Mouse (Mus musculus) forebrain, postnatal 0 days (tissue): ENCODE measurements around the gene Rag2. TPM values are rescaled to one million over a fixed set of nuclear protein-coding genes. Genes with fewer than 3 reads are reported as not detected.

Experiments
- ATAC-seq: fragments of 200-750 bp; cut with Nextera tagmentation; 2 replicates; pipeline ENCODE4 v1.8.0; 2017; ENCODE audit warnings: mild to moderate bottlenecking, moderate library complexity
- DNase-seq: peaks from one replicate; pipeline ENCODE4 v3.0.0-alpha.2; 2015
- H3K27ac ChIP-seq: fragments of 300-500 bp; sonication (generic); 2 replicates; pipeline ENCODE4 v1.5.1; 2014; ENCODE audit warnings: low read depth, mild to moderate bottlenecking, antibody characterized with exemption, low read length, moderate library complexity, mixed read lengths
- H3K27me3 ChIP-seq: fragments of 300-500 bp; sonication (generic); 2 replicates; pipeline ENCODE4 v1.6.1; 2014; ENCODE audit warnings: mild to moderate bottlenecking, low read length, mixed read lengths; ENCODE audit not compliant: insufficient read depth
- H3K36me3 ChIP-seq: fragments of 300-500 bp; sonication (generic); 2 replicates; pipeline ENCODE4 v1.6.1; 2014; ENCODE audit warnings: mild to moderate bottlenecking, moderate library complexity; ENCODE audit not compliant: insufficient read depth
- H3K4me1 ChIP-seq: fragments of 300-500 bp; sonication (generic); 2 replicates; pipeline ENCODE4 v1.6.1; 2014; ENCODE audit warnings: antibody characterized with exemption; ENCODE audit not compliant: insufficient read depth
- H3K4me2 ChIP-seq: fragments of 300-500 bp; sonication (generic); 2 replicates; pipeline ENCODE4 v1.6.1; 2014; ENCODE audit warnings: low read depth, mild to moderate bottlenecking, moderate library complexity
- H3K4me3 ChIP-seq: fragments of 300-500 bp; sonication (generic); 2 replicates; pipeline ENCODE4 v1.5.1; 2014; ENCODE audit warnings: low read depth, low read length, mixed read lengths
- H3K9ac ChIP-seq: fragments of 300-500 bp; sonication (generic); 2 replicates; pipeline ENCODE4 v1.6.1; 2014; ENCODE audit warnings: mild to moderate bottlenecking
- H3K9me3 ChIP-seq: fragments of 300-500 bp; sonication (generic); 2 replicates; pipeline ENCODE4 v1.6.1; 2016; ENCODE audit warnings: low read length
- CTCF ChIP-seq: sonication (generic); IDR thresholded peaks from 2 replicates; pipeline ENCODE4 v1.5.1; 2016; ENCODE audit warnings: antibody characterized with exemption, control low read depth, low read depth
- WGBS: fragments of 180-500 bp; shearing (Covaris S2); extraction: QIAGEN DNeasy Blood & Tissue Kit; methylation state at CpG from one replicate; pipeline ENCODE4 v1.1.7; 2014; 5-methylcytosine and 5-hydroxymethylcytosine counted together
- polyA plus RNA-seq: library from polyadenylated mRNA; unstranded; fragments of >200 nt; fragmentation: Nextera tagmentation; extraction: Ambion mirVana; gene quantifications from 2 replicates; pipeline ENCODE4 v1.2.1, GENCODE M21; 2015
- total RNA-seq: library from RNA; depleted of rRNA; stranded (reverse); fragments of >200 nt; gene quantifications from 2 replicates; pipeline ENCODE4 v1.2.3, GENCODE M21; 2014

The Rag2 gene
- total and polyA plus RNA-seq, 2 experiments from 2014 or later = not detected

DNA sequence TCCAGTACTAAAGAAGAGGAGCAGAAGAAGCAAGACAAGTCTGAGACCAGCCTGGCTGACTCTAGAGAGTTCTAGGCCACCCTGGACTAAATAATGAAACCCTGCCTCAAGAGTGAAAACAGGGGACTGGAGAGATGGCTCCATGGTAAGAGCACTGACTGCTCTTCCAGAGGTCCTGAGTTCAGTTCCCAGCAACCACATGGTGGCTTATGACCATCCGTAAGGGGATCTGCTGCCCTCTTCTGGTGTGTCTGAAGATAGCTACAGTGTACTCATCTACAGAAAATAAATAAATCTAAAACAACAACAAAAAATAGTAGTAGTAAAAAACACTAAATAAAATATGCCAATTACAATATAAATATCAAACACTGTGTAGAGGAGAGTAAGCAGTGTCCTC, 21.3 kb downstream of the Rag2 start:
- Histone ChIP-seq H3K4me3 (no peak overlapping the region), H3K4me1 (no peaks in the 10 kb centered on the region), H3K9ac (no peak overlapping the region), H3K36me3 (no peaks in the 10 kb centered on the region), H3K27ac (no peak overlapping the region), H3K9me3 (no peaks in the 10 kb centered on the region), H3K4me2 (no peak overlapping the region), H3K27me3 (no peaks in the 10 kb centered on the region)
- ATAC-seq = no peak
- WGBS = 95% methylated on average over 1 of the region's 1 CpGs
- DNase-seq = no peak
- no peak for TF ChIP-seq CTCF

DNA sequence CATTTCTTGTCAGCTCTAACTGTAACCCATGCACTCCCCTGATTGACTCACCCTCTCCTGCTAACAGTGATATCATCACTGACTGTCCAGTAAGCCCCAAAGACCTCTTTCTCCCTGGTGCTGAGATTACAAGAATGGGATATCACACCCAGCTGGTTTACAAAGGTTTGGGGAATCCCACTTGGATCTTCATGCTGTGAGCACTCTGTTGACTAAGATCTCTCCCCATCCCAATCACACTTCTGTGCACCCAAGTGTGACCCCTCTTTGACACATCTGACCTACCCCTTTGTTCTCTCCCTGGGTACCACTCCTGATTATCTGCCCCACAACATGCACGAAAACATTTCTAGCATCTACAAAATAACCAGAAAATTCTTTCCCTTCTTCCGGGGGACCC, 23.8 kb downstream of the Rag2 start:
- no peaks in the 10 kb centered on the region for H3K27me3 ChIP-seq
- no peak overlapping the region for H3K27ac ChIP-seq
- WGBS = 54% methylated on average over 2 of the region's 2 CpGs
- DNase-seq (no peak), ATAC-seq (no peak)
- no peaks in the 10 kb centered on the region for H3K4me1 ChIP-seq
- H3K4me3 ChIP-seq = no peak overlapping the region
- H3K4me2 ChIP-seq = no peak overlapping the region
- H3K9ac ChIP-seq = no peak overlapping the region
- no peaks in the 10 kb centered on the region for H3K36me3 ChIP-seq
- H3K9me3 ChIP-seq = no peaks in the 10 kb centered on the region
- no peak for TF ChIP-seq CTCF

- no peak within 1 kb of the TSS for H3K4me3 ChIP-seq
- no peaks in the 10 kb centered on the region for H3K27me3 ChIP-seq
- WGBS = 23% methylated on average over 8 of the region's 8 CpGs
- no peak within 1 kb of the TSS for H3K27ac ChIP-seq
- DNase-seq (peak; percentile 25), ATAC-seq (peak; percentile 47)
- no peak for TF ChIP-seq CTCF
- H3K36me3 ChIP-seq = no peaks in the 10 kb centered on the region
- no peak within 1 kb of the TSS for H3K4me2 ChIP-seq
- H3K9me3 ChIP-seq = no peaks in the 10 kb centered on the region
- H3K4me1 ChIP-seq = no peaks in the 10 kb centered on the region
- H3K9ac ChIP-seq = no peak within 1 kb of the TSS
Measured at GRCm38 (mm10) chr2:101649114-101649671, 24.7 kb downstream of the Rag2 start, which contains the start of the genes Rag1 and B230118H07Rik. Gene Rag1, minus strand, starts transcription at chr2:101649501. Gene B230118H07Rik, minus strand, starts transcription at chr2:101649532.

DNA sequence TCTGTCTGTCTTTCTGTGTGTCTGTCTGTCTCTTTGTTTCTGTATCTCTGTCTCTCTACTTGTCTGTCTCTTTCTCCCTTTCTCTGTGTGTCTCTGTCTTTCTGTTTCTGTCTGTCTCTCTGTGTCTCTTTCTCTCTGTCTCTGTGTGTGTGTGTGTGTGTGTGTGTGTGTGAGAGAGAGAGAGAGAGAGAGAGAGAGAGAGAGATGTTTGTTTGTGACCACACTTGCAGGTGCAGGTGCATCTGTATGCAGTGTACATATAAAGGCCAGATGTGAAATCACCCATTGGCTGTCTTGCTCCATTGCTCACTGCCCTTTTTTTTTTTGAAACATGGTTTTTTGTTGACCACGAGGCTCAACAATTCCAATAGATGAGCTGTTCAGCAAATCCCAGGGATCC, 25.9 kb downstream of the Rag2 start:
- no peak overlapping the region for H3K9ac ChIP-seq
- no peak overlapping the region for H3K4me2 ChIP-seq
- H3K4me3 ChIP-seq = no peak overlapping the region
- no peaks in the 10 kb centered on the region for H3K4me1 ChIP-seq
- H3K27ac ChIP-seq = no peak overlapping the region
- no peaks in the 10 kb centered on the region for H3K27me3 ChIP-seq
- DNase-seq (no peak), ATAC-seq (no peak)
- H3K9me3 ChIP-seq = no peaks in the 10 kb centered on the region
- no peak for TF ChIP-seq CTCF
- H3K36me3 ChIP-seq = no peaks in the 10 kb centered on the region
- WGBS = 72% methylated on average over 1 of the region's 1 CpGs

DNA sequence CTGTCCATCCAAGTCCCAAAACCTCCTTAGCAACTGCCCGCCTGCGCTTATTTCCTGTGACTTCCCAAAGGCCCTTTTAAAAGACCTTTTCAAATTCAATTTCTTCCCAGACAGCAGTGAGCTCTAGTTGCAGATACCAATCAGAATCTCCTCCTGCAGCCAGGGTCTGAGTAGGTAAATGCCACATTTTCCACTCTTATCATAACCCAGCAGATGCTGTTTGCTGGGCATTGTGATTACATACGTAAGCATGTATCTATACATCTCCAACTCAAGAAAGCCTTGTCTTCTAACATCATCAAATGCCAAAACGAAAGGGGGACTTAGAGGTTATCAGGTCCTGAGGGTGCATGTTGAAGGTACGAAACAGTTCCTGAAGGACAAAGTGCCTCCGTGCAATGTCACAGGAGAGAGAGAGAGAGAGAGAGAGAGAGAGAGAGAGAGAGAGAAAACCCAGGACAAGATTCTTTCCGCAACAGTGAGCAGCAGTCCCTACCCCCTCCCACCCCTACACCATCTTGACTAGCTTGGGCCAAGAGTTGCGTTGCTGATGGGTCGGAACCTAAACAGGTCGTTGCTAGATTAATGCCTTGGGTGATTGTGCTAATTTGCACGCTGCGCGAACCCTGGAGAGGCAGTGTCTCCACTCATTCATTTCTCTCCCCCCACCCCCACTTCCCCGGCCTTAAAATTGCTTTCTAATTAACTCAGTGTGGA, 27.8 kb downstream of the Rag2 start:
- no peak overlapping the region for H3K27ac ChIP-seq
- no peaks in the 10 kb centered on the region for H3K36me3 ChIP-seq
- peak overlapping the region; percentile 65 for H3K4me2 ChIP-seq
- H3K4me1 ChIP-seq = no peaks in the 10 kb centered on the region
- peak overlapping the region; percentile 37 for H3K4me3 ChIP-seq
- H3K9me3 ChIP-seq = no peaks in the 10 kb centered on the region
- 22% methylated on average over 14 of the region's 14 CpGs for WGBS
- TF ChIP-seq CTCF = no peak
- H3K27me3 ChIP-seq = no peaks in the 10 kb centered on the region
- ATAC-seq (peak; percentile 62), DNase-seq (no peak)
- peak overlapping the region; percentile 43 for H3K9ac ChIP-seq

DNA sequence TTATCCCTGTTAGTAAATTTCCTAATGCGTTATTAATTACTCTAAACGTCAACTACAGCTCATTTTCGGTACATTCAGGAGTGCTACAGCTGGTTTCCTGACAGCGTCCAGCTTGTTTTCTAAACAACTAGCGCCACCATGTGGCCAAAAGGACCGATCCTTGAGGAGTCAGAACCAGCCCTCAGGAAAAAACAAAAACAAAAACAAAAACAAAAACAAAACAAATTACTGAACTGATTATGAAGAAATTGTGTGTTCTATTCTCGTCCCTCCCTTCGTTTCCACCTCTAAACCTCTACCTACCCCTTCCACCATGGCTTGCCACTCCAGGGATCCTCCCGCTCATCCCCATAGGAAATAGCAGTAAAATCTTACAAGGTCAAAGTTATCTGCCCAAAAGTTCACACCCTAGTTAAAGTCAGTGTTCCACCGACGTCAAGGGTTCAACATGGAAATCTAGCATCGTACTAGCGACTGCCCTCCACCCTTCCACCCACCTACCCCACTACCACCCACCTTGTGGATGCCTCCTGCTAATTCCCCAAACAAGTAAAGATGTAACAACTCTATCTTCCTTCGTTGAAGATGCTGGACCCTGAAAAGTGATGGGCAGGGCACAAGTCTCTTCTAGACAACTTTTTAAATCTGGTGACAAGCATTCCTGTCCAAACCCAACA, 28.5 kb downstream of the Rag2 start:
- peak; percentile 91 for DNase-seq
- Histone ChIP-seq H3K36me3 (no peaks in the 10 kb centered on the region), H3K9me3 (no peaks in the 10 kb centered on the region), H3K9ac (peak overlapping the region; percentile 43), H3K4me2 (peak overlapping the region; percentile 65), H3K27me3 (no peaks in the 10 kb centered on the region), H3K4me3 (peak overlapping the region; percentile 37), H3K4me1 (no peaks in the 10 kb centered on the region), H3K27ac (no peak overlapping the region)
- ATAC-seq = peak; percentile 86
- 16% methylated on average over 14 of the region's 14 CpGs for WGBS
- peak; percentile 80 for TF ChIP-seq CTCF

- ATAC-seq (no peak), DNase-seq (no peak)
- Histone ChIP-seq H3K9ac (no peak overlapping the region), H3K27ac (no peak overlapping the region), H3K4me3 (no peak overlapping the region), H3K4me1 (no peaks in the 10 kb centered on the region), H3K27me3 (no peaks in the 10 kb centered on the region), H3K36me3 (no peaks in the 10 kb centered on the region), H3K9me3 (no peaks in the 10 kb centered on the region), H3K4me2 (no peak overlapping the region)
- 82% methylated on average over 2 of the region's 2 CpGs for WGBS
- TF ChIP-seq CTCF = no peak
Measured at GRCm38 (mm10) chr2:101660536-101660935, 36.0 kb downstream of the Rag2 start.
